Mouse (Mus musculus): ENCODE measurements around the gene Ifnl2. TPM values are rescaled to one million over a fixed set of nuclear protein-coding genes. Genes with fewer than 3 reads are reported as not detected.

The Ifnl2 gene
- not detected for polyA plus RNA-seq (2014; fragmentation: Illumina TruSeq; extraction: RNeasy Lipid Tissue Mini Kit (QIAGEN cat#74804); ENCODE audit: low read depth, low replicate concordance)

DNA sequence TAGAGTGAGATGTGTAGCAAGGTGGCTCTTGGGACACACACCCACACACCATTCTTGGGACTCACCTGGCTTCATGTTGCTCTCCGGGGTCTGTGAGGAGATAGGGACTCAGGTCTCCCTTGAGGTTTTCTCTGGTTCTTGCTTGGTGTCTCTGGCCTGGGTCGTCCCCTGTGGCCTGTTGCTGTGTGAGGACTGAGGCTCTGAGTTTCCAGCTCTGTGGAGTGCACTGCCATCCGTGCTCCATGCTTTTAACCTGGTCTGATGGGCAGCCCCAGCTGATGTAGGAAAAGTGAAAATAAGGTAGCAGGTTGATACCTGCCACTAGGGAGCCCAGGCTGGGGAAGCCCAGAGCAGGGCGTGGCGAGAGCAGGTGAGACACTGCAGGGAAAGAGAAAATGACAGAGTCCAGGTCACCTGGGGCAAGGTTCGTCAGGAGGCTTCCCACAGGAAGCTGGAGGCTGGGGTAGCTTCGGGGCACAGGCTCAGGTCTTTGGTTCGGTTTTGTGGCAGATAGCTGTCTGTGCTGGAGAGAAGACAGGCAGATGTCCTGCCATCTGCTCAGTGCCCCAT lies at the start of gene Ifnl2:
TSS of gene Ifnl2 (minus strand) at position 51 of the 570 bp plus-strand sequence.

DNA sequence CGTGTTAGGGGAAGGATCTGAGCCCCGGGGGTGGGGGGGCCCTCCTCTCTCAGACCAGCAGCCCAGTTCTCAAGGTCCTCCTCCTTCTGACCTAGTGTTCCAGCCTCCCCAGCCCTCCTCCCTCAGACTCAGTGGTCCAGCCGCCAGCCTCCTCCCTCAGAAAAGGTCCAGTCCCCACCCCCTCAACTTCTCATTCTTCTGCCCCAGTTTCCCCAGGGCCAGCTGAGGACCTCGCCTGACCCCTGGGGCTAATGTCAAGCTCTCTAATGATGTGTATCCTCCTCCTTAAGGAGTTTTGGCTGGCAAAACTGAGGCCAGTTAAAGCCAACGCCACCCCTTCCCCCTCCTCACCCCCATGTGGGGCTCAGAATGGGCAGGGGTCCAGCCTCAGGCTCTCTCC lies 36.9 kb upstream of the Ifnl2 start, which contains the start of gene Nccrp1:
TSS of gene Nccrp1 (minus strand) at position 101 of the 400 bp plus-strand sequence.

DNA sequence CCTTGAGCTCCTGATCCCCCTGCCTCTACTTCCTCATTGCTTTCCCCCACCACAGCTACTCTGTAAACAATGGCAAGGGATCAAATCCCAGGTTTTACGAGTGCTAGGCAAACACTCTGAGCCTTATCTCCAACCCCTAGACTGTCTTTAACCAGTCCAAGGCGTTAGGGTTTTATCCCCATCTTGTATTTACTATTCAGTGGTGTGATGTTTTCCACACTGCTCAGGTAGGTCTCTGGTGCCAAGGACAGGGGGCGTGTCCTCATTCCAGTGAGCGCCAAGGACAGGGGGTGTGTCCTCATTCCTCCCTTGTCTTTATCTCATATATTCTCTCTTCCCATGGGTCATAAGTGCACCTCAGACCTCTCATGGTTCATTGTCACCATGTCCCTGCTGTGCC lies 30.3 kb upstream of the Ifnl2 start, which contains the start of gene Sycn:
TSS of gene Sycn (plus strand) at position 360 of the 400 bp plus-strand sequence.

DNA sequence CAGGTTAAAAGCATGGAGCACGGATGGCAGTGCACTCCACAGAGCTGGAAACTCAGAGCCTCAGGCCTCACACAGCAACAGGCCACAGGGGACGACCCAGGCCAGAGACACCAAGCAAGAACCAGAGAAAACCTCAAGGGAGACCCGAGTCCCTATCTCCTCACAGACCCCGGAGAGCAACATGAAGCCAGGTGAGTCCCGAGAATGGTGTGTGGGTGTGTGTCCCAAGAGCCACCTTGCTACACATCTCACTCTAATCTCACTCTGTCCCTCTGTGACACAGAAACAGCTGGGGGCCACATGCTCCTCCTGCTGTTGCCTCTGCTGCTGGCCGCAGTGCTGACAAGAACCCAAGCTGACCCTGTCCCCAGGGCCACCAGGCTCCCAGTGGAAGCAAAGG lies 12.3 kb upstream of the Ifnl2 start, which contains the start of gene Ifnl3:
TSS of gene Ifnl3 (plus strand) at position 301 of the 400 bp plus-strand sequence.

Other genes starting within 250 kb of the Ifnl2 start
- 8.1 TPM for gene Eid2, start 242.6 kb downstream of the Ifnl2 start, polyA plus RNA-seq (2014; fragmentation: Illumina TruSeq; extraction: RNeasy Lipid Tissue Mini Kit (QIAGEN cat#74804); ENCODE audit: low read depth, low replicate concordance)
- 15.5 TPM for gene Eid2b, start 232.7 kb downstream of the Ifnl2 start, polyA plus RNA-seq (2014; fragmentation: Illumina TruSeq; extraction: RNeasy Lipid Tissue Mini Kit (QIAGEN cat#74804); ENCODE audit: low read depth, low replicate concordance)
- gene Selenov, start 219.3 kb downstream of the Ifnl2 start, polyA plus RNA-seq (2014; fragmentation: Illumina TruSeq; extraction: RNeasy Lipid Tissue Mini Kit (QIAGEN cat#74804); ENCODE audit: low read depth, low replicate concordance), result not detected
- gene Dll3, start 208.2 kb downstream of the Ifnl2 start, polyA plus RNA-seq (2014; fragmentation: Illumina TruSeq; extraction: RNeasy Lipid Tissue Mini Kit (QIAGEN cat#74804); ENCODE audit: low read depth, low replicate concordance), result not detected
- gene Timm50, start 198.4 kb downstream of the Ifnl2 start, polyA plus RNA-seq (2014; fragmentation: Illumina TruSeq; extraction: RNeasy Lipid Tissue Mini Kit (QIAGEN cat#74804); ENCODE audit: low read depth, low replicate concordance), result 9.1 TPM
- gene Supt5, start 171.7 kb downstream of the Ifnl2 start, polyA plus RNA-seq (2014; fragmentation: Illumina TruSeq; extraction: RNeasy Lipid Tissue Mini Kit (QIAGEN cat#74804); ENCODE audit: low read depth, low replicate concordance), result 21.8 TPM
- 90.5 TPM for gene Rps16, start 159.8 kb downstream of the Ifnl2 start, polyA plus RNA-seq (2014; fragmentation: Illumina TruSeq; extraction: RNeasy Lipid Tissue Mini Kit (QIAGEN cat#74804); ENCODE audit: low read depth, low replicate concordance)
- 0.69 TPM for gene Plekhg2, start 137.9 kb downstream of the Ifnl2 start, polyA plus RNA-seq (2014; fragmentation: Illumina TruSeq; extraction: RNeasy Lipid Tissue Mini Kit (QIAGEN cat#74804); ENCODE audit: low read depth, low replicate concordance)
- 31.6 TPM for gene Zfp36, start 130.2 kb downstream of the Ifnl2 start, polyA plus RNA-seq (2014; fragmentation: Illumina TruSeq; extraction: RNeasy Lipid Tissue Mini Kit (QIAGEN cat#74804); ENCODE audit: low read depth, low replicate concordance)
- gene Med29, start 117.7 kb downstream of the Ifnl2 start, polyA plus RNA-seq (2014; fragmentation: Illumina TruSeq; extraction: RNeasy Lipid Tissue Mini Kit (QIAGEN cat#74804); ENCODE audit: low read depth, low replicate concordance), result 1.8 TPM
- 45.1 TPM for gene Paf1, start 117.5 kb downstream of the Ifnl2 start, polyA plus RNA-seq (2014; fragmentation: Illumina TruSeq; extraction: RNeasy Lipid Tissue Mini Kit (QIAGEN cat#74804); ENCODE audit: low read depth, low replicate concordance)
- 5.2 TPM for gene Gmfg, start 73.0 kb downstream of the Ifnl2 start, polyA plus RNA-seq (2014; fragmentation: Illumina TruSeq; extraction: RNeasy Lipid Tissue Mini Kit (QIAGEN cat#74804); ENCODE audit: low read depth, low replicate concordance)
- 0.12 TPM for gene Lrfn1, start 58.5 kb downstream of the Ifnl2 start, polyA plus RNA-seq (2014; fragmentation: Illumina TruSeq; extraction: RNeasy Lipid Tissue Mini Kit (QIAGEN cat#74804); ENCODE audit: low read depth, low replicate concordance)
- not detected for gene Ifnl3, start 12.4 kb upstream of the Ifnl2 start, polyA plus RNA-seq (2014; fragmentation: Illumina TruSeq; extraction: RNeasy Lipid Tissue Mini Kit (QIAGEN cat#74804); ENCODE audit: low read depth, low replicate concordance)
- not detected for gene Sycn, start 30.4 kb upstream of the Ifnl2 start, polyA plus RNA-seq (2014; fragmentation: Illumina TruSeq; extraction: RNeasy Lipid Tissue Mini Kit (QIAGEN cat#74804); ENCODE audit: low read depth, low replicate concordance)
- gene Nccrp1, start 36.8 kb upstream of the Ifnl2 start, polyA plus RNA-seq (2014; fragmentation: Illumina TruSeq; extraction: RNeasy Lipid Tissue Mini Kit (QIAGEN cat#74804); ENCODE audit: low read depth, low replicate concordance), result 0.49 TPM
- 8.9 TPM for gene Samd4b, start 87.7 kb upstream of the Ifnl2 start, polyA plus RNA-seq (2014; fragmentation: Illumina TruSeq; extraction: RNeasy Lipid Tissue Mini Kit (QIAGEN cat#74804); ENCODE audit: low read depth, low replicate concordance)
- gene Pak4, start 87.7 kb upstream of the Ifnl2 start, polyA plus RNA-seq (2014; fragmentation: Illumina TruSeq; extraction: RNeasy Lipid Tissue Mini Kit (QIAGEN cat#74804); ENCODE audit: low read depth, low replicate concordance), result 1.2 TPM
- not detected for gene Acp7, start 120.9 kb upstream of the Ifnl2 start, polyA plus RNA-seq (2014; fragmentation: Illumina TruSeq; extraction: RNeasy Lipid Tissue Mini Kit (QIAGEN cat#74804); ENCODE audit: low read depth, low replicate concordance)
- gene Fbxo27, start 182.4 kb upstream of the Ifnl2 start, polyA plus RNA-seq (2014; fragmentation: Illumina TruSeq; extraction: RNeasy Lipid Tissue Mini Kit (QIAGEN cat#74804); ENCODE audit: low read depth, low replicate concordance), result not detected
- gene Fbxo17, start 206.3 kb upstream of the Ifnl2 start, polyA plus RNA-seq (2014; fragmentation: Illumina TruSeq; extraction: RNeasy Lipid Tissue Mini Kit (QIAGEN cat#74804); ENCODE audit: low read depth, low replicate concordance), result 0.49 TPM
- gene Mrps12, start 231.4 kb upstream of the Ifnl2 start, polyA plus RNA-seq (2014; fragmentation: Illumina TruSeq; extraction: RNeasy Lipid Tissue Mini Kit (QIAGEN cat#74804); ENCODE audit: low read depth, low replicate concordance), result 28.9 TPM
- gene Sars2, start 231.5 kb upstream of the Ifnl2 start, polyA plus RNA-seq (2014; fragmentation: Illumina TruSeq; extraction: RNeasy Lipid Tissue Mini Kit (QIAGEN cat#74804); ENCODE audit: low read depth, low replicate concordance), result 0.24 TPM
- not detected for gene Ccer2, start 245.7 kb upstream of the Ifnl2 start, polyA plus RNA-seq (2014; fragmentation: Illumina TruSeq; extraction: RNeasy Lipid Tissue Mini Kit (QIAGEN cat#74804); ENCODE audit: low read depth, low replicate concordance)

Data from kidney, adult 10 weeks (tissue).